Mouse (Mus musculus): Measurements from ENCODE around the gene Brms1. TPM values are rescaled to one million over a fixed set of nuclear protein-coding genes. Genes with fewer than 3 reads are reported as not detected.

Brms1 gene
- polyA plus RNA-seq, 1 experiment from 2014 or later: 33.2 TPM

DNA sequence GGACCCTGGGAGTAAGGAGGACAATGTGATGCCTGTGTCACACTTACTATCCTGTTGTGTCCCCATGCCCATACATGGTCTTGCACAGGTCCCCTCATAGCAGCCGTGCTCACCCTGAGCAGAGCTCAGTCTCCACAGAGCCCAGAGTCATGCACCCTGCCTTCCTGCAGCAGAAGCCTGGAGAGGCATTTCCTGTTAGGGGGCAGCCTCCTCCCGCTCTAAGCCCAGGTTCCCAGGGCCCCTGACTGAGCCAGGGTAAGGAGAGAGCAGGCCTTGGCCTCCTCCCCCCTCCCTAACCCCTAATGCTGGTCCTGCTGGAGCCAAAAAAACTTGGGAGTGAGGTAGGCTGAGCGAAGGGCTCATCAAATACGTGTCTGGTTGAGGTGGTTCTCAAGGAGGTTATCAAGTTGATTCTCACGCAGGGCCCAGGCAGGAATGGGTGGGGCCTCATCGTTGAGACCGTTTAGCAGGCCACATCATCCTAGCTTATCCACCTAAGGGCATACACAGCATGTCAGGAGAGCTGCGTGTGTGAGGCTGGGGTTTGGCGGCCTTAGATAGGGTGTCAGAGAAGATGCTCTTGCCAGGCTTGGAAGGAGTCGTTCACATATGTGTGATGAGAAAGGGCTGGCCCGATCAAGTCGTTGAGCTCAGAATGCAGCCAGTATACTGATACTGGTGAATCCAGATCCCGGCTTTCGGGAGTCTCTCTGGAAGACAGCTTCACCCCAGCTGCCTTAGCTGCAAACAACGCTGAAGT lies 26.1 kb downstream of the Brms1 start:
- Histone ChIP-seq H3K27ac (ENCODE audit: low read depth, low read length) (peak overlapping the region; percentile 52; the same call in 1 of the 2 replicates), H3K4me1 (replicated peaks; ENCODE audit: control insufficient read depth, insufficient read depth, low read length) (no peaks in the 10 kb centered on the region), H3K4me3 (ENCODE audit: low read depth, low read length) (peak overlapping the region; percentile 50; the same call in 1 of the 2 replicates), H3K4me2 (replicated peaks; ENCODE audit: low read depth) (peak overlapping the region; percentile 67), H3K27me3 (replicated peaks; ENCODE audit: control insufficient read depth, insufficient read depth, low read length) (peaks cover 33% of the 10 kb centered on the region), H3K9ac (ENCODE audit: low read depth, low read length) (no peak overlapping the region), H3K9me3 (ENCODE audit: control insufficient read depth) (no peaks in the 10 kb centered on the region), H3K36me3 (ENCODE audit: control insufficient read depth, insufficient read depth) (no peaks in the 10 kb centered on the region)
- no peak for ATAC-seq
- no peak for TF ChIP-seq CTCF (IDR thresholded peaks at IDR 0.05; ENCODE audit: low read depth)
- WGBS: 8% methylated on average over 15 of the region's 15 CpGs

GRCm38 (mm10) chr19:5067867-5068569 lies 26.9 kb downstream of the Brms1 start, which contains the start of gene Cd248:
Cd248 (plus strand) TSS chr19:5068078.
- Histone ChIP-seq H3K36me3 (ENCODE audit: control insufficient read depth, insufficient read depth) (no peaks in the 10 kb centered on the region), H3K4me1 (replicated peaks; ENCODE audit: control insufficient read depth, insufficient read depth, low read length) (no peaks in the 10 kb centered on the region), H3K4me3 (ENCODE audit: low read depth, low read length) (peak within 1 kb of the TSS; percentile 50), H3K27ac (ENCODE audit: low read depth, low read length) (peak within 1 kb of the TSS; percentile 52; the same call in 1 of the 2 replicates), H3K9me3 (ENCODE audit: control insufficient read depth) (no peaks in the 10 kb centered on the region), H3K27me3 (replicated peaks; ENCODE audit: control insufficient read depth, insufficient read depth, low read length) (peaks cover 33% of the 10 kb centered on the region), H3K9ac (ENCODE audit: low read depth, low read length) (peak within 1 kb of the TSS; percentile 51), H3K4me2 (replicated peaks; ENCODE audit: low read depth) (peak within 1 kb of the TSS; percentile 67)
- ATAC-seq: 0 out of 2 replicates have a peak, but pooled peaks have one; percentile 11
- TF ChIP-seq CTCF (IDR thresholded peaks at IDR 0.05; ENCODE audit: low read depth): no peak
- WGBS: 1% methylated on average over 54 of the region's 56 CpGs

DNA sequence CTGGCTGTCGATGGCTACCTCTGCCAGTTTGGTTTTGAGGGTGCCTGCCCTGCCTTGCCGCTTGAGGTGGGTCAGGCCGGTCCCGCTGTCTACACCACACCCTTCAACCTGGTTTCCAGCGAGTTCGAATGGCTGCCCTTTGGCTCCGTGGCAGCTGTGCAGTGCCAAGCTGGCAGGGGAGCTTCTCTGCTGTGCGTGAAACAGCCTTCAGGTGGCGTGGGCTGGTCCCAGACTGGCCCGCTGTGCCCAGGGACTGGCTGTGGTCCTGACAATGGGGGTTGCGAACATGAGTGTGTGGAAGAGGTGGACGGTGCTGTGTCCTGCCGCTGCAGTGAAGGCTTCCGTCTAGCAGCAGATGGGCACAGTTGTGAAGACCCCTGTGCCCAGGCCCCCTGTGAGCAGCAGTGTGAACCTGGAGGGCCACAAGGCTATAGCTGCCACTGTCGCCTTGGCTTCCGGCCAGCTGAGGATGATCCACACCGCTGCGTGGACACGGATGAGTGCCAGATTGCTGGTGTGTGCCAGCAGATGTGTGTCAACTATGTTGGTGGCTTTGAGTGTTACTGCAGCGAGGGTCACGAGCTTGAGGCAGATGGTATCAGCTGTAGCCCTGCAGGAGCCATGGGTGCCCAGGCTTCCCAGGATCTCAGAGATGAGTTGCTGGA lies 27.5 kb downstream of the Brms1 start:
- no peaks in the 10 kb centered on the region for H3K9me3 ChIP-seq (ENCODE audit: control insufficient read depth)
- peak overlapping the region; percentile 51 for H3K9ac ChIP-seq (ENCODE audit: low read depth, low read length)
- TF ChIP-seq CTCF (IDR thresholded peaks at IDR 0.05; ENCODE audit: low read depth): peak; percentile 28; the same call in 1 of the 2 replicates
- peak overlapping the region; percentile 67 for H3K4me2 ChIP-seq (replicated peaks; ENCODE audit: low read depth)
- no peaks in the 10 kb centered on the region for H3K36me3 ChIP-seq (ENCODE audit: control insufficient read depth, insufficient read depth)
- H3K27ac ChIP-seq (ENCODE audit: low read depth, low read length): no peak overlapping the region
- peak overlapping the region; percentile 50 for H3K4me3 ChIP-seq (ENCODE audit: low read depth, low read length)
- 31% methylated on average over 21 of the region's 21 CpGs for WGBS
- H3K27me3 ChIP-seq (replicated peaks; ENCODE audit: control insufficient read depth, insufficient read depth, low read length): peaks cover 33% of the 10 kb centered on the region
- no peak for ATAC-seq
- no peaks in the 10 kb centered on the region for H3K4me1 ChIP-seq (replicated peaks; ENCODE audit: control insufficient read depth, insufficient read depth, low read length)

- Histone ChIP-seq H3K27ac (ENCODE audit: low read depth, low read length) (no peak overlapping the region), H3K4me2 (replicated peaks; ENCODE audit: low read depth) (peak overlapping the region; percentile 67), H3K9ac (ENCODE audit: low read depth, low read length) (no peak overlapping the region), H3K4me1 (replicated peaks; ENCODE audit: control insufficient read depth, insufficient read depth, low read length) (no peaks in the 10 kb centered on the region), H3K36me3 (ENCODE audit: control insufficient read depth, insufficient read depth) (no peaks in the 10 kb centered on the region), H3K27me3 (replicated peaks; ENCODE audit: control insufficient read depth, insufficient read depth, low read length) (peaks cover 33% of the 10 kb centered on the region), H3K9me3 (ENCODE audit: control insufficient read depth) (no peaks in the 10 kb centered on the region), H3K4me3 (ENCODE audit: low read depth, low read length) (peak overlapping the region; percentile 3; the same call in 1 of the 2 replicates)
- ATAC-seq: no peak
- TF ChIP-seq CTCF (IDR thresholded peaks at IDR 0.05; ENCODE audit: low read depth): no peak
- WGBS: 73% methylated on average over 5 of the region's 5 CpGs
Observed at GRCm38 (mm10) chr19:5069486-5069885, 28.3 kb downstream of the Brms1 start.

DNA sequence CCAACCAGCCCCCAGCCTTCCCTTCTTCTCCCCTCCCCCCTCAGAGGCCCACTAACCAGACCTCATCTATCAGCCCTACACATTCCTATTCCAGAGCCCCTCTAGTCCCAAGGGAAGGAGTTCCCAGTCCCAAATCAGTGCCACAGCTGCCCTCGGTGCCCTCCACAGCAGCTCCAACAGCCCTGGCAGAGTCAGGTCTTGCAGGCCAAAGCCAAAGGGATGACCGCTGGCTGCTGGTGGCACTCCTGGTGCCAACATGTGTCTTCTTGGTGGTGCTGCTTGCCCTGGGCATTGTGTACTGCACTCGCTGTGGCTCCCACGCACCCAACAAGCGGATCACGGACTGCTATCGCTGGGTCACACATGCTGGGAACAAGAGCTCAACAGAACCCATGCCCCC lies 28.8 kb downstream of the Brms1 start:
- no peak for ATAC-seq
- TF ChIP-seq CTCF (IDR thresholded peaks at IDR 0.05; ENCODE audit: low read depth): no peak
- Histone ChIP-seq H3K27ac (ENCODE audit: low read depth, low read length) (no peak overlapping the region), H3K36me3 (ENCODE audit: control insufficient read depth, insufficient read depth) (no peaks in the 10 kb centered on the region), H3K4me2 (replicated peaks; ENCODE audit: low read depth) (peak overlapping the region; percentile 65), H3K9ac (ENCODE audit: low read depth, low read length) (no peak overlapping the region), H3K9me3 (ENCODE audit: control insufficient read depth) (no peaks in the 10 kb centered on the region), H3K4me3 (ENCODE audit: low read depth, low read length) (no peak overlapping the region), H3K4me1 (replicated peaks; ENCODE audit: control insufficient read depth, insufficient read depth, low read length) (no peaks in the 10 kb centered on the region), H3K27me3 (replicated peaks; ENCODE audit: control insufficient read depth, insufficient read depth, low read length) (peaks cover 33% of the 10 kb centered on the region)
- 76% methylated on average over 7 of the region's 7 CpGs for WGBS

DNA sequence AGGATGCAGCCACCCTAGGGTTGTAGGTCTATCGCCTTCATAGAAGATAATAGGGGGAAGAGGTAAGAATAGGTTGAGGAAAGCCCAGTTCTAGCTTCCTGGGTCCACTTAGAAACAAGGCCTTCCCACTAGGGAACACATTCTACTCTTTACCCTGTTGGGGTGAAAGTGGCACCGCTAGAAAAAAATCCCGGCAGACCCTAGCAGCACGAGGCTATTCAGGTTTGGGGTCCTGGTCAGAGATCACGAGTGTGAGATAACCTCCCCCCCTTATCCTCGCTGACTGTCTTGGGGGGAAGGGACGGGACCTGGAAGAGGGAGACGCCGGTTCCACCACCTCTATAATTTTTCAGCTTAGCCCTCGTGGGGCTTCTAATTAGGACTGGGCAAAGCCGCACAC lies 29.9 kb downstream of the Brms1 start:
- no peak for ATAC-seq
- Histone ChIP-seq H3K36me3 (ENCODE audit: control insufficient read depth, insufficient read depth) (no peaks in the 10 kb centered on the region), H3K27me3 (replicated peaks; ENCODE audit: control insufficient read depth, insufficient read depth, low read length) (peaks cover 33% of the 10 kb centered on the region), H3K4me1 (replicated peaks; ENCODE audit: control insufficient read depth, insufficient read depth, low read length) (no peaks in the 10 kb centered on the region), H3K4me2 (replicated peaks; ENCODE audit: low read depth) (peak overlapping the region; percentile 65), H3K9me3 (ENCODE audit: control insufficient read depth) (no peaks in the 10 kb centered on the region), H3K4me3 (ENCODE audit: low read depth, low read length) (peak overlapping the region; percentile 38), H3K9ac (ENCODE audit: low read depth, low read length) (no peak overlapping the region), H3K27ac (ENCODE audit: low read depth, low read length) (no peak overlapping the region)
- 18% methylated on average over 11 of the region's 11 CpGs for WGBS
- TF ChIP-seq CTCF (IDR thresholded peaks at IDR 0.05; ENCODE audit: low read depth): no peak

Measured in intestine, postnatal 0 days (tissue).